ENCODE assay signal across 8 mouse cellular contexts in genomic region chr2:71852161-71852560, GRCm38 (mm10). TPM values are rescaled to one million over a fixed set of nuclear protein-coding genes. Genes with fewer than 3 reads are reported as not detected.
DNase-seq lines count a peak whose midpoint lies in the region; ATAC-seq and TF ChIP-seq lines count a peak whose summit lies in the region.
"Not testable (repeated sequence)": the region's sequence is repeated elsewhere in the genome, so short reads cannot be mapped to it uniquely, and the experiment has no call there.

No protein-coding gene starts in this region.

- TF ChIP-seq EP300 in lung, postnatal 0 days (IDR thresholded peaks at IDR 0.05) = not testable (repeated sequence)

- H3K27me3 ChIP-seq in C2C12 (ENCODE audit: control insufficient read depth, insufficient read depth, insufficient read length); forebrain, embryonic 16.5 days (replicated peaks; ENCODE audit: control insufficient read depth, insufficient read depth, low read length); hindbrain, embryonic 14.5 days (ENCODE audit: control insufficient read depth, insufficient read depth, low read length); lung, postnatal 0 days (replicated peaks; ENCODE audit: insufficient read depth, low read length): not testable (repeated sequence)

- 3% methylated on average over 6 of the region's 8 CpGs for WGBS in forebrain, embryonic 16.5 days
- WGBS in hindbrain, embryonic 14.5 days = 5% methylated on average over 5 of the region's 8 CpGs
- WGBS in lung, postnatal 0 days = 10% methylated on average over 6 of the region's 8 CpGs

- not testable (repeated sequence) for H3K9ac ChIP-seq in forebrain, embryonic 16.5 days (replicated peaks; ENCODE audit: low read depth, low read length); hindbrain, embryonic 14.5 days; lung, postnatal 0 days (replicated peaks; ENCODE audit: low read depth)

- H3K36me3 ChIP-seq in C2C12 (ENCODE audit: control insufficient read depth, insufficient read depth) = peaks cover 34% of the 10 kb centered on the region
- H3K36me3 ChIP-seq in forebrain, embryonic 16.5 days (ENCODE audit: control insufficient read depth, insufficient read depth); hindbrain, embryonic 14.5 days (replicated peaks; ENCODE audit: control insufficient read depth, insufficient read depth); lung, postnatal 0 days (ENCODE audit: insufficient read depth, low read length): not testable (repeated sequence)

- H3K4me2 ChIP-seq in forebrain, embryonic 16.5 days (ENCODE audit: low read length); hindbrain, embryonic 14.5 days (replicated peaks); lung, postnatal 0 days (replicated peaks; ENCODE audit: low read depth, low read length): not testable (repeated sequence)

- not testable (repeated sequence) for H3K27ac ChIP-seq in forebrain, embryonic 16.5 days (ENCODE audit: low read length); hindbrain, embryonic 14.5 days; lung, postnatal 0 days (ENCODE audit: low read length)

- H3K4me1 ChIP-seq in forebrain, embryonic 16.5 days (replicated peaks; ENCODE audit: control insufficient read depth, insufficient read depth, low read length); hindbrain, embryonic 14.5 days (replicated peaks; ENCODE audit: control insufficient read depth, insufficient read depth, low read length); lung, postnatal 0 days (ENCODE audit: insufficient read depth, low read depth, low read length): not testable (repeated sequence)

- not testable (repeated sequence) for H3K79me3 ChIP-seq in C2C12 (ENCODE audit: low read depth)

- H3ac ChIP-seq in C2C12 (ENCODE audit: control insufficient read depth, insufficient read length, low read depth) = not testable (repeated sequence)

- H3K79me2 ChIP-seq in C2C12 (ENCODE audit: control insufficient read depth, insufficient read depth) = not testable (repeated sequence)

- peak; percentile 62 for ATAC-seq in forebrain, embryonic 16.5 days
- ATAC-seq in hindbrain, embryonic 14.5 days (ENCODE audit: low FRiP score) = peak; percentile 37; the same call in 1 of the 2 replicates
- peak; percentile 61 for ATAC-seq in lung, postnatal 0 days

- H3K9me3 ChIP-seq in forebrain, embryonic 16.5 days (ENCODE audit: control insufficient read depth, low read length); hindbrain, embryonic 14.5 days (ENCODE audit: control insufficient read depth, low read length); lung, postnatal 0 days (ENCODE audit: low read length): not testable (repeated sequence)

- peak; percentile 30 for DNase-seq in cerebellum, adult 11-12 months
- not testable (repeated sequence) for DNase-seq in hindbrain, embryonic 14.5 days (ENCODE audit: low spot score)
- peak; percentile 70 for DNase-seq in layer of hippocampus, adult 11-12 months (ENCODE audit: low spot score)
- peak; percentile 33 for DNase-seq in lung, postnatal 0 days (ENCODE audit: low spot score)
- peak; percentile 53 for DNase-seq in ovary, postnatal 36 days (ENCODE audit: low spot score)
- DNase-seq in thymus, adult 18-20 months = peak; percentile 32 to 38

- H3K4me3 ChIP-seq in C2C12 (ENCODE audit: insufficient read depth, poor library complexity, severe bottlenecking); forebrain, embryonic 16.5 days (replicated peaks; ENCODE audit: low read length); hindbrain, embryonic 14.5 days (replicated peaks; ENCODE audit: low read length); lung, postnatal 0 days (ENCODE audit: low read depth, low read length): not testable (repeated sequence)

- TF ChIP-seq CTCF in C2C12 (IDR thresholded peaks at IDR 0.05; ENCODE audit: control insufficient read depth, insufficient read depth, insufficient read length) = peak; percentile 7
- peak; percentile 67 for TF ChIP-seq CTCF in lung, postnatal 0 days (IDR thresholded peaks at IDR 0.05)

RNA-seq across cellular contexts. Expression of gene Pdk1, which starts 20.9 kb away (rescaled TPM):
- polyA plus RNA-seq in C2C12 (2012; fragmentation: generic; extraction: Trizol) = 1.1 TPM
- 24.2 and 27.2 TPM in 2 replicates for polyA plus RNA-seq in forebrain, embryonic 16.5 days (2015; fragmentation: Nextera tagmentation; extraction: Ambion mirVana)
- 22.9 and 25.3 TPM in 2 replicates for polyA plus RNA-seq in hindbrain, embryonic 14.5 days (2014; fragmentation: Nextera tagmentation; extraction: Ambion mirVana)
- polyA plus RNA-seq in lung, postnatal 0 days (2015; fragmentation: Nextera tagmentation; extraction: Ambion mirVana) = 21.1 and 21.8 TPM in 2 replicates

Comparison
In these comparisons a context has a peak if more than half of its experiments do, and no peak if none do; other contexts are left out.
1. RNA of gene Pdk1, which starts 20.9 kb away (polyA plus RNA-seq): 24.2 to 27.2 TPM in forebrain, embryonic 16.5 days, 22.9 to 25.3 TPM in hindbrain, embryonic 14.5 days and 21.1 to 21.8 TPM in lung, postnatal 0 days; 1.1 TPM in C2C12 (single experiment); every median in the first group is over 10 times any median in the second.
2. Peak in every context shown above with its lines, with median percentiles within 50 percentile points of each other: ATAC-seq.